Mouse (Mus musculus) kidney, postnatal 10 days (tissue): Measurements from ENCODE around the gene Runx2.

Source experiments
- DNase-seq: peaks from one replicate; pipeline ENCODE4 v3.0.0; 2021; ENCODE audit warnings: mixed read lengths

Gene Runx2

GRCm38 (mm10) chr17:44814508-44815175 lies at the start of gene Runx2:
Runx2 (minus strand) TSS chr17:44814797.
- no peak for DNase-seq

- no peak for DNase-seq
Measured at GRCm38 (mm10) chr17:44863165-44863564, 48.6 kb upstream of the Runx2 start.

GRCm38 (mm10) chr17:44842184-44842583 lies 27.6 kb upstream of the Runx2 start:
- no peak for DNase-seq

GRCm38 (mm10) chr17:44831201-44831600 lies 16.6 kb upstream of the Runx2 start:
- no peak for DNase-seq

- no peak for DNase-seq
Measured at GRCm38 (mm10) chr17:44829587-44829986, 15.0 kb upstream of the Runx2 start.

- DNase-seq: no peak
Measured at GRCm38 (mm10) chr17:44827964-44828363, 13.4 kb upstream of the Runx2 start.

- DNase-seq: no peak
Measured at GRCm38 (mm10) chr17:44827124-44827523, 12.5 kb upstream of the Runx2 start.

- DNase-seq: no peak
Measured at GRCm38 (mm10) chr17:44821940-44822339, 7.3 kb upstream of the Runx2 start.

- DNase-seq: no peak
Measured at GRCm38 (mm10) chr17:44819816-44820215, 5.2 kb upstream of the Runx2 start.

- no peak for DNase-seq
Measured at GRCm38 (mm10) chr17:44818825-44819224, 4.2 kb upstream of the Runx2 start.

GRCm38 (mm10) chr17:44807031-44807430 lies 7.6 kb downstream of the Runx2 start:
- no peak for DNase-seq

- peak; percentile 23 for DNase-seq
Measured at GRCm38 (mm10) chr17:44797331-44797730, 17.3 kb downstream of the Runx2 start.

- DNase-seq: no peak
Measured at GRCm38 (mm10) chr17:44792218-44792917, 22.2 kb downstream of the Runx2 start.

- DNase-seq: peak; percentile 13
Measured at GRCm38 (mm10) chr17:44788982-44789747, 25.4 kb downstream of the Runx2 start.

- DNase-seq: no peak
Measured at GRCm38 (mm10) chr17:44783143-44783542, 31.5 kb downstream of the Runx2 start.

- no peak for DNase-seq
Measured at GRCm38 (mm10) chr17:44782366-44782765, 32.2 kb downstream of the Runx2 start.

- no peak for DNase-seq
Measured at GRCm38 (mm10) chr17:44780353-44780752, 34.2 kb downstream of the Runx2 start.

- DNase-seq: no peak
Measured at GRCm38 (mm10) chr17:44778141-44778540, 36.5 kb downstream of the Runx2 start.

GRCm38 (mm10) chr17:44777337-44777804 lies 37.2 kb downstream of the Runx2 start:
- DNase-seq: peak; percentile 81

- DNase-seq: peak; percentile 99
Measured at GRCm38 (mm10) chr17:44776738-44777270, 37.8 kb downstream of the Runx2 start, which contains the start of gene Supt3. Supt3 (plus strand) TSS chr17:44777152.

- DNase-seq: no peak
Measured at GRCm38 (mm10) chr17:44772576-44772975, 42.0 kb downstream of the Runx2 start.

GRCm38 (mm10) chr17:44770871-44771270 lies 43.7 kb downstream of the Runx2 start:
- DNase-seq: no peak

- DNase-seq: no peak
Measured at GRCm38 (mm10) chr17:44768522-44768921, 46.1 kb downstream of the Runx2 start.
